Mouse (Mus musculus) liver, embryonic 14.5 days (tissue): Measurements from ENCODE around the gene Ctdspl2. TPM values are rescaled to one million over a fixed set of nuclear protein-coding genes. Genes with fewer than 3 reads are reported as not detected.
"Not testable (repeated sequence)": the region's sequence is repeated elsewhere in the genome, so short reads cannot be mapped to it uniquely, and the experiment has no call there.

Experiments
- ATAC-seq: fragments of 200-750 bp; cut with Nextera tagmentation; 2 replicates; pipeline ENCODE4 v1.8.0; 2017; ENCODE audit warnings: moderate number of reproducible peaks, mild to moderate bottlenecking, moderate library complexity; ENCODE audit not compliant: insufficient read depth
- DNase-seq, 3 experiments: peaks; one replicate each; pipeline ENCODE4 v3.0.0-alpha.2; 2012 to 2013; ENCODE audit warnings: low read depth in 3 of 3, low spot score in 3 of 3
- H3K27ac ChIP-seq: fragments of 300-500 bp; sonication (generic); 2 replicates; pipeline ENCODE4 v1.5.1; 2014; ENCODE audit warnings: moderate library complexity, mild to moderate bottlenecking, control low read depth, inconsistent platforms
- H3K27me3 ChIP-seq: fragments of 300-500 bp; sonication (generic); 2 replicates; pipeline ENCODE4 v1.6.1; 2014; ENCODE audit warnings: mild to moderate bottlenecking, low read length, moderate library complexity; ENCODE audit not compliant: control insufficient read depth, insufficient read depth
- H3K36me3 ChIP-seq: fragments of 300-500 bp; sonication (generic); replicated peaks from 2 replicates; pipeline ENCODE4 v1.6.1; 2014; ENCODE audit warnings: low read depth; ENCODE audit not compliant: control insufficient read depth, insufficient read depth
- H3K4me1 ChIP-seq, 2 experiments: fragments of 200-500 bp in 1 of 2; fragments of 300-500 bp in 1 of 2; sonication (generic) in 1 of 2; replicated peaks; 2 replicates each; pipeline ENCODE4 v1.6.1; 2012 to 2014; ENCODE audit warnings: antibody characterized with exemption in 1 of 2, inconsistent platforms in 1 of 2, low read length in 1 of 2; ENCODE audit not compliant: control insufficient read depth in 2 of 2, insufficient read depth in 2 of 2
- H3K4me2 ChIP-seq: fragments of 300-500 bp; sonication (generic); 2 replicates; pipeline ENCODE4 v1.6.1; 2014; ENCODE audit warnings: low read depth, mild to moderate bottlenecking, control low read depth, moderate library complexity
- H3K4me3 ChIP-seq, 2 experiments: fragments of 200-500 bp in 1 of 2; fragments of 300-500 bp in 1 of 2; sonication (generic) in 1 of 2; 2 replicates each; pipeline ENCODE4 v1.5.1; 2012 to 2014; ENCODE audit warnings: low read depth in 2 of 2, low read length in 2 of 2, mild to moderate bottlenecking in 2 of 2, control low read depth in 1 of 2, inconsistent platforms in 1 of 2, moderate library complexity in 1 of 2; ENCODE audit not compliant: insufficient read depth in 1 of 2
- H3K9ac ChIP-seq: fragments of 300-500 bp; sonication (generic); replicated peaks from 2 replicates; pipeline ENCODE4 v1.6.1; 2014; ENCODE audit warnings: mild to moderate bottlenecking, control low read depth, moderate library complexity
- H3K9me3 ChIP-seq: fragments of 300-500 bp; sonication (generic); 2 replicates; pipeline ENCODE4 v1.6.1; 2016; ENCODE audit warnings: low read length, mixed read lengths; ENCODE audit not compliant: control insufficient read depth
- CTCF ChIP-seq: IDR thresholded peaks from 2 replicates; pipeline ENCODE4 v1.5.1; 2016; ENCODE audit warnings: antibody characterized with exemption, low read depth, control low read depth
- EP300 ChIP-seq: IDR thresholded peaks from 2 replicates; pipeline ENCODE4 v1.6.1; 2016; ENCODE audit warnings: antibody characterized with exemption, low read depth
- WGBS: fragments of 180-500 bp; shearing (Covaris S2); extraction: QIAGEN DNeasy Blood & Tissue Kit; methylation state at CpG from one replicate; pipeline ENCODE4 v1.1.7; 2014; ENCODE audit not compliant: insufficient replicate concordance; 5-methylcytosine and 5-hydroxymethylcytosine counted together
- polyA plus RNA-seq, 2 experiments: library from polyadenylated mRNA; depleted of rRNA in 1 of 2; stranded (reverse) in 1 of 2; unstranded in 1 of 2; fragments of >200 nt; fragmentation: Nextera tagmentation in 1 of 2; extraction: Ambion mirVana in 1 of 2; gene quantifications; 2 replicates each; pipeline versions ENCODE4 v1.2.1 to v1.2.3; 2012 to 2014

The Ctdspl2 gene
- polyA plus RNA-seq (2012; rRNA removed) (4.4 and 7.2 TPM in 2 replicates), polyA plus RNA-seq (2014; fragmentation: Nextera tagmentation; extraction: Ambion mirVana) (16.2 and 16.8 TPM in 2 replicates)

DNA sequence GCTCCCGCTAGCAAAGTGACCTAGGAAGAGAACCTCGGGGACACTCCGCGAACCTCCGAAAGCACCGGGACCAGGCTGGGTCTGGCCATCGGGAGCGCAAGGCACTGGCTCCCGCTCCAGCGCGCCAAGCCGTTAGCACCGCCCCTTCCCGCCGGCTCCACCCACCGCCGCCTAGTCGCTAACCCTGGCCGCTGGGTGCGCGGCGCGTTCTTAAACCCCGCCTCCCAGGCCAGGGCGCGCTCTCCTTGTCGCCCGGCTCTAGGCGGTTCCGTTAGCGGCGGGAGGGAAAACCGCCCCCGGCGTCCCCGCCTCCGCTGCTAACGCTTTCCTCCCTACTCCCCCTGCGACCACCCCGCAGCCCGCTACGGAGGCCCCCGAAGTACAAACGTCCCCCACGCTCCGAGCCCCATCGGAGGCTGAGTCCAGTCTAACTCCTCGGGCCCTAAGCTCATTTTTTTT is at the start of gene Ctdspl2, which contains the start of gene Mageb3:
Gene Ctdspl2, plus strand, starts transcription at position 237 of the 459 bp plus-strand sequence.
Gene Mageb3, minus strand, starts transcription at position 328 of the 459 bp plus-strand sequence.
- no peaks in the 10 kb centered on the region for H3K27me3 ChIP-seq
- H3K4me1 ChIP-seq, result peaks cover 10 to 13% of the 10 kb centered on the region in 2 experiments
- peaks cover 12% of the 10 kb centered on the region for H3K36me3 ChIP-seq
- peak within 1 kb of the TSS; percentile 85 for H3K9ac ChIP-seq
- ATAC-seq (peak; percentile 96), DNase-seq (peak; percentile 87 to 90 (median 89))
- TF ChIP-seq CTCF (no peak), EP300 (peak; percentile 56; the same call in 1 of the 2 replicates)
- peak within 1 kb of the TSS; percentile 85 for H3K27ac ChIP-seq
- no peaks in the 10 kb centered on the region for H3K9me3 ChIP-seq
- H3K4me3 ChIP-seq, result peak within 1 kb of the TSS; percentile 78 to 95
- under 1% methylated on average over 47 of the region's 48 CpGs for WGBS
- H3K4me2 ChIP-seq, result peak within 1 kb of the TSS; percentile 85

DNA sequence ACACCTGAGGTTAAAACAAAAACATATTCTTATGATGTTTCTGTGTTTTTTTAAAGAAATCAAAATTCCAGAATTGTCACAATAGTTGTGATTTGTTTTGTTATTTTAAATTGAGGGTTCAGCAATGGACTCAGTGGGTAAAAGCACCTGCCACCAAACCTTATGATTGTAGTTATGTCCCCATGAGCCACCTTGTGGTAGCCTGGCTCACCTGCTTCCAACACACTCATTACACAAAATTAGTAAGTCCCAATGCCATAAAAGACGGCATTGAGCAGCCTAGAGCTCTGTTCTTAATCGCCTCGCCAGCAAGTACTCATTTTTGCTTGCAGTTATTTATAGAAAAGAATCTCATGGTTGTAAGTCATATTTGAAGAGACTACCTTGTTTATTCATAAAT is 45.8 kb upstream of the Ctdspl2 start:
- WGBS, result 63% methylated on average over 3 of the region's 3 CpGs
- Histone ChIP-seq H3K4me2 (no peak overlapping the region), H3K27me3 (no peaks in the 10 kb centered on the region), H3K36me3 (no peaks in the 10 kb centered on the region; the same call in 1 of the 2 replicates), H3K27ac (no peak overlapping the region), H3K4me3 (no peak overlapping the region), H3K9me3 (no peaks in the 10 kb centered on the region), H3K9ac (no peak overlapping the region), H3K4me1 (no peaks in the 10 kb centered on the region)
- TF ChIP-seq EP300 (no peak), CTCF (no peak)
- ATAC-seq (no peak), DNase-seq (no peak)

DNA sequence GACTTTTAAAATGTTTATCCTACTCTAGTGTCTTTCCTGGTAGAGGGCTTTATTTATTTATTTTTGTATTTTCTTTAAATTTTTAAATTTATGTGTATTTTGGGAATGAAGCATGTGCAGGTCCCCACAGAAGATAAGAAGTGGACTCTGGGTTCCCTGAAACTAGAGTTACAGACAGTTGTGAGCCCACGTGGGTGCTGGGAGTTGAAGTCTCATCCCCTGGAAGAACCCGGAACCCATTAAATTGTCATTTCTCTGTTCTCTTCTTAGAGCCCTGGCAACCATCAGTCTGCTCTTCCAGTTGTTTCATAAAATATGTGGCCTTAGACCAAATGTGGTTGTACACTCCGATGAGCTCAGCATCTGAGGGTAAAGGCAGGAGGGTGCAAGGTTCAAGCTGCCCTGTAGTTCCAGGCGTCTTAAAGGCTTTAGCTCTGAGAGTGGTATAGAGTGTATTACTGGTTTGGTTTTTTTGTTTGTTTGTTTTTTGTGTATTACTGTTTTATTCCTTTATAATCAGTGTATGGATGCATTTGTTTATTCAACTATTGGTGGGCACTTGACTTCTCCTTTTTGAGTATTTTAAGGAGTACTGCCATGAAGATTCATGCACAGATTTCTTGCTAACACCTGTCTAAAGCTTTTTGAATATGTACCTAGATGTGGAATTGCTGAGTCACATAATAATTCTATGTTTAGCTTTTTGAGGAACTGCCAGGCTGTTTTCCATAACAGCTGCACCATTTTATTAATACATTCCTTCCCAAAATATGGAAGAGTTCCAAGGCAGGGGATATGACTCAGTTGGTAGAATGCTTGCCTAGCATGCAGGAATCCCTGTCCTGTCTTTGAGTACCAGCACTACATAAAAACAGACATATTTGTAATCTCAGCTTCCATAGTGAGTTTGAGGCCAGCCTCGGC is 39.5 kb upstream of the Ctdspl2 start:
- no peaks in the 10 kb centered on the region for H3K9me3 ChIP-seq
- ATAC-seq (no peak), DNase-seq (no peak)
- H3K4me3 ChIP-seq, result no peak overlapping the region
- TF ChIP-seq CTCF, result no peak
- TF ChIP-seq EP300, result no peak
- WGBS, result 68% methylated on average over 5 of the region's 5 CpGs
- H3K4me1 ChIP-seq, result no peaks in the 10 kb centered on the region
- no peak overlapping the region for H3K9ac ChIP-seq
- no peaks in the 10 kb centered on the region for H3K27me3 ChIP-seq
- no peak overlapping the region for H3K27ac ChIP-seq
- H3K4me2 ChIP-seq, result no peak overlapping the region
- H3K36me3 ChIP-seq, result no peaks in the 10 kb centered on the region; the same call in 1 of the 2 replicates

DNA sequence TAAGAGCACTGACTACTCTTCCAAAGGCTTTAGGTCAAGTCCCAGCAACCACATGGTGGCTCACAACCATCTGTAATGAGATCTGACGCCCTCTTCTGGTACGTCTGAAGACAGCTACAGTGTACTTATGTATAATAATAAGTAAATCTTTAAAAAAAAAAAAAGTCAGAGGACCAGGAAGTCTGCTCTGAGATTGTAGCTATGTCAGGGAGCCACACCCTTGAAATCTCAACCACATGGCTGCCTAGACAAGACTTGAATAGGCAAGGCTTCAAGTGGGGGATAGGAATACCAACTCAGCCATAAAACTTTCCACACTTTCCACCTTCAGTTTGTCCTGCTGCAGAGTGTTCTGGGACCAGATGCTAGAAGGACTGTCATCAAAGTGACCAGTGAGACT is 18.2 kb upstream of the Ctdspl2 start:
- H3K4me3 ChIP-seq, H3K9ac ChIP-seq, DNase-seq, H3K36me3 ChIP-seq, H3K4me2 ChIP-seq, H3K27ac ChIP-seq, H3K4me1 ChIP-seq, H3K27me3 ChIP-seq, ATAC-seq, H3K9me3 ChIP-seq: not testable (repeated sequence)
- WGBS, result 51% methylated on average over 2 of the region's 2 CpGs

DNA sequence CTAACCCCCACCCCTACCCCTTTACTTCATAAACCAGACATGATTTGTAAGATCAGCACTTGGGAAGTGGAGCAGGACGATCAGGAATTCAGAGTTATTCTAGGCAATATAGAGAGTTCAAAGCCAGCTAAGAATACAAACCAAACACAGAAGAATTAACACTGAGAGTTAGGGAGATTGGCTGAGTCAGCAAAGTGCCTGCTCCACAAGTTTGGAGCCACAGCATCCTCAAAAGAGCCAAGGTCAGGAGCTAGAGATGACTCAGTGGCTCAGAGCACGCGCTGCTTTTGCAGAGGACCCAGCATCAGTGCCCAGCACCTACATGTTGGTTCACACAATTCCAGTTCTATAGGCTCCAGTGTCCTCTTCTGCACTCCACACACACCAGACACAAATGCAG is 12.4 kb upstream of the Ctdspl2 start:
- 48% methylated on average over 3 of the region's 3 CpGs for WGBS
- Histone ChIP-seq H3K4me2 (no peak overlapping the region), H3K27ac (no peak overlapping the region), H3K9me3 (no peaks in the 10 kb centered on the region), H3K9ac (no peak overlapping the region), H3K27me3 (no peaks in the 10 kb centered on the region), H3K4me3 (no peak overlapping the region), H3K4me1 (no peaks in the 10 kb centered on the region), H3K36me3 (no peaks in the 10 kb centered on the region)
- no peak for DNase-seq
- ATAC-seq, result no peak
- no peak for TF ChIP-seq EP300
- TF ChIP-seq CTCF, result no peak
